Mouse (Mus musculus): ENCODE measurements around the gene Ntn3.

DNA sequence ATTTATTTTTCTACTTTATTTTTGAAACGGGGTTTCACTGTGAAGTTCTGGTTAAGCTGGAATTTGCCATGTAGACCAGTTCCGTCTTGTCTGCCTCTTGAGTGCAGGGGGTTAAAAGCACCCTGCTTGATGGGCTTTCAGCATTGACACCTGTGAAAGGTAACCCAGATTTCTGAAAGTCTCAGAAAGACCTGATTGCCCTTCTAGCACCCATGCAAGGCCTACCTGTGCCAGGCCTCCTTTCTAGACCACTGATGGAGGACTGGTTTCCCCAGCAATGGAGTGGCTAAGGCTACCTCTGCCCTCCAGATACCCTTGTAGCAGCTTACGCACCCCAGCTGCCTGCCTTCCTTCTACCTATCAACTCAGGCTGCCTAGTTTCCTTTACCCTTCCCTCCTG lies 39.2 kb downstream of the Ntn3 start:
- TF ChIP-seq CTCF (IDR thresholded peaks at IDR 0.05; ENCODE audit: borderline replicate concordance, insufficient read depth, low read depth, low read length) (no peak), POLR2A (IDR thresholded peaks at IDR 0.05; ENCODE audit: borderline replicate concordance, insufficient read depth, low read length) (no peak)

All from cerebellum, adult 2 months (tissue).